Mouse (Mus musculus) heart, postnatal 0 days (tissue): ENCODE data around the gene Rap1gap2. TPM values are rescaled to one million over a fixed set of nuclear protein-coding genes. Genes with fewer than 3 reads are reported as not detected.

ENCODE experiments used
- ATAC-seq: fragments of 200-750 bp; cut with Nextera tagmentation; 2 replicates; pipeline ENCODE4 v1.8.0; 2017; ENCODE audit warnings: low read depth, moderate number of reproducible peaks, moderate library complexity; ENCODE audit not compliant: insufficient read depth
- DNase-seq: peaks from one replicate; pipeline ENCODE4 v3.0.0-alpha.2; 2016; ENCODE audit warnings: low spot score
- H3K27ac ChIP-seq: fragments of 300-500 bp; sonication (generic); 2 replicates; pipeline ENCODE4 v1.5.1; 2014; ENCODE audit warnings: low read depth, mild to moderate bottlenecking
- H3K27me3 ChIP-seq: fragments of 300-500 bp; sonication (generic); 2 replicates; pipeline ENCODE4 v1.6.1; 2014; ENCODE audit warnings: low read length, mixed read lengths; ENCODE audit not compliant: control insufficient read depth, insufficient read depth
- H3K36me3 ChIP-seq: fragments of 300-500 bp; sonication (generic); replicated peaks from 2 replicates; pipeline ENCODE4 v1.6.1; 2014; ENCODE audit warnings: low read length, mixed read lengths; ENCODE audit not compliant: control insufficient read depth, insufficient read depth
- H3K4me1 ChIP-seq: fragments of 300-500 bp; sonication (generic); 2 replicates; pipeline ENCODE4 v1.6.1; 2014; ENCODE audit warnings: antibody characterized with exemption; ENCODE audit not compliant: control insufficient read depth, insufficient read depth
- H3K4me2 ChIP-seq: fragments of 300-500 bp; sonication (generic); 2 replicates; pipeline ENCODE4 v1.6.1; 2014; ENCODE audit warnings: low read depth, mild to moderate bottlenecking, low read length, moderate library complexity
- H3K4me3 ChIP-seq: fragments of 300-500 bp; sonication (generic); 2 replicates; pipeline ENCODE4 v1.5.1; 2014; ENCODE audit warnings: low read depth, low read length
- H3K9ac ChIP-seq: fragments of 300-500 bp; sonication (generic); replicated peaks from 2 replicates; pipeline ENCODE4 v1.6.1; 2014; ENCODE audit warnings: low read depth, low read length, mixed read lengths
- H3K9me3 ChIP-seq: fragments of 300-500 bp; sonication (generic); replicated peaks from 2 replicates; pipeline ENCODE4 v1.6.1; 2016; ENCODE audit warnings: low read length; ENCODE audit not compliant: control insufficient read depth
- CTCF ChIP-seq: IDR thresholded peaks from 2 replicates; pipeline ENCODE4 v1.5.1; 2016; ENCODE audit warnings: antibody characterized with exemption, control low read depth, low read depth
- EP300 ChIP-seq: IDR thresholded peaks from 2 replicates; pipeline ENCODE4 v1.6.1; 2016; ENCODE audit warnings: antibody characterized with exemption, low read depth
- WGBS: fragments of 180-500 bp; shearing (Covaris S2); extraction: QIAGEN DNeasy Blood & Tissue Kit; methylation state at CpG from one replicate; pipeline ENCODE4 v1.1.7; 2014; 5-methylcytosine and 5-hydroxymethylcytosine counted together
- polyA plus RNA-seq: library from polyadenylated mRNA; unstranded; fragments of >200 nt; fragmentation: Nextera tagmentation; extraction: Ambion mirVana; gene quantifications from 2 replicates; pipeline ENCODE4 v1.2.1, GENCODE M21; 2015
- total RNA-seq: library from RNA; depleted of rRNA; stranded (reverse); fragments of >200 nt; gene quantifications from 2 replicates; pipeline ENCODE4 v1.2.3, GENCODE M21; 2014; ENCODE audit warnings: low replicate concordance

Gene Rap1gap2
- total and polyA plus RNA-seq, 2 experiments from 2014 or later, result 5.6 to 16.5 TPM

GRCm38 (mm10) chr11:74537352-74537751 is 73.4 kb downstream of the Rap1gap2 start:
- DNase-seq (no peak), ATAC-seq (no peak)
- no peak overlapping the region for H3K27ac ChIP-seq
- no peak for TF ChIP-seq EP300
- no peak for TF ChIP-seq CTCF
- no peaks in the 10 kb centered on the region for H3K9me3 ChIP-seq
- 85% methylated on average over 4 of the region's 4 CpGs for WGBS
- no peak overlapping the region for H3K4me3 ChIP-seq
- 0 out of 2 replicates have a peak, but pooled peaks cover 6% of the 10 kb centered on the region for H3K4me1 ChIP-seq
- no peaks in the 10 kb centered on the region for H3K27me3 ChIP-seq
- no peak overlapping the region for H3K4me2 ChIP-seq
- no peak overlapping the region for H3K9ac ChIP-seq
- H3K36me3 ChIP-seq, result no peaks in the 10 kb centered on the region

GRCm38 (mm10) chr11:74536140-74536842 is 74.4 kb downstream of the Rap1gap2 start:
- DNase-seq, result no peak
- no peak overlapping the region for H3K4me2 ChIP-seq
- H3K27me3 ChIP-seq, result no peaks in the 10 kb centered on the region
- no peak for ATAC-seq
- no peak overlapping the region for H3K27ac ChIP-seq
- TF ChIP-seq CTCF (no peak), EP300 (no peak)
- H3K9me3 ChIP-seq, result no peaks in the 10 kb centered on the region
- no peak overlapping the region for H3K4me3 ChIP-seq
- no peak overlapping the region for H3K9ac ChIP-seq
- H3K4me1 ChIP-seq, result 0 out of 2 replicates have a peak, but pooled peaks cover 6% of the 10 kb centered on the region
- WGBS, result 42% methylated on average over 14 of the region's 14 CpGs
- H3K36me3 ChIP-seq, result no peaks in the 10 kb centered on the region

GRCm38 (mm10) chr11:74534380-74534779 is 76.3 kb downstream of the Rap1gap2 start:
- H3K36me3 ChIP-seq, result no peaks in the 10 kb centered on the region
- peak; percentile 69 for DNase-seq
- H3K4me1 ChIP-seq, result 0 out of 2 replicates have a peak, but pooled peaks cover 6% of the 10 kb centered on the region
- no peak overlapping the region for H3K4me2 ChIP-seq
- ATAC-seq, result peak; percentile 86
- 41% methylated on average over 7 of the region's 7 CpGs for WGBS
- H3K27me3 ChIP-seq, result no peaks in the 10 kb centered on the region
- no peak for TF ChIP-seq EP300
- TF ChIP-seq CTCF, result no peak
- H3K27ac ChIP-seq, result no peak overlapping the region
- H3K4me3 ChIP-seq, result no peak overlapping the region
- no peak overlapping the region for H3K9ac ChIP-seq
- H3K9me3 ChIP-seq, result no peaks in the 10 kb centered on the region

- no peaks in the 10 kb centered on the region for H3K9me3 ChIP-seq
- no peaks in the 10 kb centered on the region for H3K27me3 ChIP-seq
- no peak overlapping the region for H3K4me3 ChIP-seq
- no peak for TF ChIP-seq EP300
- no peaks in the 10 kb centered on the region for H3K4me1 ChIP-seq
- ATAC-seq (no peak), DNase-seq (no peak)
- no peak overlapping the region for H3K4me2 ChIP-seq
- no peak overlapping the region for H3K27ac ChIP-seq
- no peaks in the 10 kb centered on the region for H3K36me3 ChIP-seq
- WGBS, result 85% methylated on average over 2 of the region's 2 CpGs
- no peak overlapping the region for H3K9ac ChIP-seq
Measured at GRCm38 (mm10) chr11:74533050-74533449, 77.7 kb downstream of the Rap1gap2 start.

- TF ChIP-seq CTCF (no peak), EP300 (no peak)
- H3K4me3 ChIP-seq, result no peak overlapping the region
- H3K36me3 ChIP-seq, result no peaks in the 10 kb centered on the region
- no peak for DNase-seq
- H3K4me2 ChIP-seq, result no peak overlapping the region
- H3K4me1 ChIP-seq, result no peaks in the 10 kb centered on the region
- no peak overlapping the region for H3K9ac ChIP-seq
- H3K9me3 ChIP-seq, result no peaks in the 10 kb centered on the region
- 60% methylated on average over 4 of the region's 4 CpGs for WGBS
- H3K27me3 ChIP-seq, result no peaks in the 10 kb centered on the region
- no peak overlapping the region for H3K27ac ChIP-seq
- ATAC-seq, result no peak
Measured at GRCm38 (mm10) chr11:74532401-74532800, 78.3 kb downstream of the Rap1gap2 start.

GRCm38 (mm10) chr11:74531725-74532124 is 79.0 kb downstream of the Rap1gap2 start:
- H3K27ac ChIP-seq, result no peak overlapping the region
- no peak overlapping the region for H3K4me3 ChIP-seq
- H3K9me3 ChIP-seq, result no peaks in the 10 kb centered on the region
- H3K4me1 ChIP-seq, result no peaks in the 10 kb centered on the region
- no peaks in the 10 kb centered on the region for H3K36me3 ChIP-seq
- TF ChIP-seq EP300 (no peak), CTCF (no peak)
- 50% methylated on average over 3 of the region's 3 CpGs for WGBS
- no peak for DNase-seq
- H3K4me2 ChIP-seq, result no peak overlapping the region
- no peak for ATAC-seq
- no peak overlapping the region for H3K9ac ChIP-seq
- no peaks in the 10 kb centered on the region for H3K27me3 ChIP-seq
